Mouse (Mus musculus): ENCODE data around the gene Olfr161.
"Not testable (repeated sequence)": the region's sequence is repeated elsewhere in the genome, so short reads cannot be mapped to it uniquely, and the experiment has no call there.

The Olfr161 gene

GRCm38 (mm10) chr16:3590691-3591090 is at the start of gene Olfr161:
Olfr161 (plus strand) TSS chr16:3591042.
- no peak for DNase-seq (ENCODE audit: low spot score)

GRCm38 (mm10) chr16:3563553-3563952 is 27.3 kb upstream of the Olfr161 start:
- no peak for DNase-seq (ENCODE audit: low spot score)

DNA sequence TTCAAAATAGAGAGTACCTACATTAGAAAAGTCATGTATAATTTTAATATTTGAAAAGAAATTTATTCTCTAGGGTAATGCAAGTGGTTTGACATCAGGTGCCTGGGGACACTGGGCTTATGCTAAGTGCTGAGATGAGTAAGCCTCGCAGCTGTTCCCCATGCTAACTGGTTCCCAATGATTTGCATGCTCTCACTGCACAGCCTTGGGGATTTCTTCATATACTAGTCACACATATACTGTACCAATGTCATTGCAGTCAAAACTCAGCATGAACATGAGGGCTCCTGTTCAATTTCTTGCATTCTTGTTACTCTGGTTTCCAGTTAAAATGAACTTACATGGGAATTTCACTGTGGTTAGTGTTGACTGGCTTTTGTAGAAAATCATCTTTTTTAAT is 13.2 kb upstream of the Olfr161 start:
- not testable (repeated sequence) for DNase-seq (ENCODE audit: low spot score)

DNA sequence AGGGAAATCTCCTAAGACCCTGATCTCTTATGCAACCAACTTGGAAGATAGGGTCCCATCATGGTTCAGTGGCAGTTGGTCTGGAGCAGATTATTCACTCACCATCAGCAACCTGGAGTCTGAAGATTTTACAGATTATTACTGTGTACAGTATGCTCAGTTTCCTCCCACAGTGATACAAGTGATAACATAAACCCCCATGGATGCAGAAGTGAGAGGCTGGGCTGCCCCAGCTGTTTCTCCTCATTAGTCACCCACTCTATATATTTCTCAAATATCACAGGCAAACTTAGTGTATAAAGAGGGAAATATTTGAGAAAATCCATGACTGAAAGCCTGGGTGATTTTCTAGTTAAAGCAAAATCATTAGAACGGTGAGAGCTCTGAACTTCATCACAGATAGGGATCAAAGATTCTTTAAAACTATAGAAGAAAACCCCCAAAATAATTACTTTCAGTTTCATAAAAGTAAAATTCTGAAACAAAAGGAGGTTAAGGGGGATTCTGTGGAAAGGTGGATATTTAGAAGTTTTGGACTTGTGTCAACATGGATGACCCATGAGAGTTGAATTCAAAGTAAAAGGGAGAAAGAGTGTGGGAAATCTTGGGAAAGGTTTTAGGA is 12.5 kb upstream of the Olfr161 start:
- not testable (repeated sequence) for DNase-seq (ENCODE audit: low spot score)

GRCm38 (mm10) chr16:3631376-3631775 is 40.5 kb downstream of the Olfr161 start:
- not testable (repeated sequence) for DNase-seq (ENCODE audit: low spot score)

- not testable (repeated sequence) for DNase-seq (ENCODE audit: low spot score)
These were observed 41.9 kb downstream of the Olfr161 start for GRCm38 (mm10) chr16:3632572-3633361.
